Mouse (Mus musculus): Measurements from ENCODE around the gene Zg16.
A peak's percentile ranks its signal among the peaks of the same experiment; 100 is the strongest.

The Zg16 gene

GRCm38 (mm10) chr7:127020491-127020890 is 66.6 kb downstream of the Zg16 start:
- DNase-seq (ENCODE audit: low read depth): no peak

GRCm38 (mm10) chr7:127020031-127020430 is 67.1 kb downstream of the Zg16 start:
- no peak for DNase-seq (ENCODE audit: low read depth)

DNA sequence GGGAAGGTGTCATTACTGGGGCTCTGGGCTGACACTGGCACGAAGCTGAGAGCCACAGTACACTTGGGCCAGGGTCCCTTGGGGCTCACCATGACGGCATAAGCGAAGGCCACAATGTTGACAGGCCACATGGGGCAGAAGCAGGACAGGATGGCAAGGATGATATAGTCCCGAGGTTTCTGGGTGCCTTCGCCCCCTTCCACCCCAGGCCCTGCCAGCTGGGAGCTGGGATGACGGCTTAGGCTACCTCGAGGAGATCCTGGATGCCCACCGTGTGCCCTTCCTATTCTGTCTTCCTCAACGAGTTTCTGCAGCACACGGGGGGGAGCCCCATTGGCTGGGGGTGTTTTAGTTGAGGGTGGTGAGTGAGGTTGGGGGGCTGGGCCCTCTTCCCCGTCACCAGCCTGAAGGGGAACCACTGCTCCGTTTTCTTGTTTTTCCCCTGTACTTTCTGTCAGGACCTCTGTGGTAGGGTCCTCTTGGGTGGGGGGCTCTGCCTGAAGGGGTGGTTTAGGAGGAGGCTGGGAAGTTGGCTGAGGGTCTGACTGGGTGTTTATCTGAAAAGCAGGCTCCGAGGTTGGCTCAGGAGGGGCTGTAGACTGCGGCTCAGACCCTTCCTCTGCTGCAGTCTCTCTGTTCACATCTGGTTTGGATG is 67.7 kb downstream of the Zg16 start:
- DNase-seq (ENCODE audit: low read depth): no peak

GRCm38 (mm10) chr7:127018416-127019305 is 68.5 kb downstream of the Zg16 start:
- DNase-seq (ENCODE audit: low read depth): no peak

GRCm38 (mm10) chr7:127017950-127018345 is 69.2 kb downstream of the Zg16 start:
- DNase-seq (ENCODE audit: low read depth): no peak

GRCm38 (mm10) chr7:127016971-127017949 is 69.9 kb downstream of the Zg16 start, which contains the start of gene Pagr1a:
Pagr1a (minus strand) TSS chr7:127017352.
- peak; percentile 99 for DNase-seq (ENCODE audit: low read depth)

DNA sequence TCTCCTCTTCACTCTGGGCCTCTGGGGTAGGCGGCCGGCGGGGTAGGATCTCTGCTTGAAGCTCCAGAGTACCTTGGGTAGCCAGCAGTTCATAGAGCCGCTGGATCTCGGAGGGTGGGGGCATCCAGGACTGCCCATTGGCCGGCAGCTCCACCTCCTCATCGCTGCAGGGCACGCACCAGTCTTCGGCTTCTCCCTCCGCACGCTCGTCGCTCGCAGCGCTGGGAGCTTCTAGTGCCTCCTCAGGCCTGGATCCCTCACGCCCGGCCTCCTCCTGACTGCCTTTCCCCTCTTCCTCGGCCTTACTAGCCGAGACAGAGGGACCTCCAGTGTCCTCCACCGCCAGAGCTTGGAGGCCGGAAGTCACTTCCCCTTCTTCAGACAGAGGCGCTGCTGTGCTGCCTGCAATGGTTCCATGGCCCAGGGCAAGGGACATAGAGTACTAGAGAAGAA is 70.6 kb downstream of the Zg16 start:
- DNase-seq (ENCODE audit: low read depth): peak; percentile 68

DNA sequence TGATC is 70.8 kb downstream of the Zg16 start, which contains the start of gene Pagr1b:
TSS of gene Pagr1b (minus strand) at position 4 of the 5 bp plus-strand sequence.
- DNase-seq (ENCODE audit: low read depth): no peak

GRCm38 (mm10) chr7:127016081-127016480 is 71.0 kb downstream of the Zg16 start:
- DNase-seq (ENCODE audit: low read depth): peak; percentile 78

DNA sequence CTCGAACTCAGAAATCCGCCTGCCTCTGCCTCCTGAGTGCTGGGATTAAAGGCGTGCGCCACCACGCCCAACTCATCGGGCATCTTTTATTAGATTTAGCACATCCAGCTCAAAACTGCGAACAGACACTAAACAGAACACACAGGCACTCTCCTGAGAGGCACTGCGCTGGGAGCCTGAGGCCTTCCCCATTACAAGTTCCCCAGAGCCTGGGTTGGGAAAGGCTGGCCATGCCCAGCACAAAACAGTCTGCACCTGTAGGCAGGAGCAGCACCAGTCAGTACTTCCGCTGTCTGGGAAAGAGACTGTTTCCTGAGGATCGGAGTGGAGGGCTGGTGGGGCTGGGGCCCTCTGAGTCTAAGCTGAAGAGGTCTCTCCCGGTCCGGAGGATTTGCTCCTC is 72.1 kb downstream of the Zg16 start:
- DNase-seq (ENCODE audit: low read depth): no peak

- DNase-seq (ENCODE audit: low read depth): peak; percentile 86
Observed at GRCm38 (mm10) chr7:127014320-127014719, 72.8 kb downstream of the Zg16 start, which contains the start of gene Mvp. Mvp (minus strand) TSS chr7:127014621.

DNA sequence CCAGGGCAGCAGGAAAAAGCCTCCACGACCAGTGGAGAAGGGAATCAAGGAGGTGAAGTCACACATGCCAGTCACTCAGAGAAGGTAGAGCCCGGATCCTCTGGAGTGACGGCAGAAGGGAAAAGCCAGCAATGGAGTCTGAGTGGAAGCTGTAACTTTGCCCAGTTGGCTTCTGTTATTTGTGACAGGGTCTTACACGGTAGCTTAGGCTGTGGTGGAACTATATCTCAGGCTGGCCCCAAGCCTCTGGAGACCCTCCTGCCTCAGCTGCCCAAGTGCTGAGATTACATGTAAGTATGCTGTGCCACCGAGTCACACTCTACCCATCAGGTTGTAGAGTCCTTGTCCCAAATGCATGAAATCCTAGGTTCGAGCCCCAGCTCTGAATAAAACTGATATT is 73.7 kb downstream of the Zg16 start:
- DNase-seq (ENCODE audit: low read depth): no peak

DNA sequence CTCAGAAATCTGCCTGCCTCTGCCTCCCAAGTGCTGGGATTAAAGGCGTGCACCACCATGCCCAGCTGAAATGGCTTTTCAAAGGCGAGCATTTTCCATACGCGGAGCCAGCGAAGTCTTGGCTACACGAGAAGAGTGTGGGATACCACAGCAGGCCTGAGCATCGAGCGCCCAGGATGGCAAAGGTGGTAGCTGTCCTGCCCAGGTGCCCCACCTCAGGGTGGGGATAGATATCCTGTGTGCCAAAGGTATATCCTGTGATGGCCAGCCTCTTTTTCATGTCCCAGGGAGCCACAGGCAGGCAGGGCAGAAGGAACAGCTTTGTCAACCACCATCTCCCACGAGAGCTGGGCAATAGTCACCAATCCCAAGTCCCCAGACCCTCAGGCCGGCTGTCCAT is 74.3 kb downstream of the Zg16 start:
- no peak for DNase-seq (ENCODE audit: low read depth)

- DNase-seq (ENCODE audit: low read depth): no peak
Observed at GRCm38 (mm10) chr7:127012374-127012773, 74.8 kb downstream of the Zg16 start.

- no peak for DNase-seq (ENCODE audit: low read depth)
Observed at GRCm38 (mm10) chr7:127011717-127012116, 75.4 kb downstream of the Zg16 start.

DNA sequence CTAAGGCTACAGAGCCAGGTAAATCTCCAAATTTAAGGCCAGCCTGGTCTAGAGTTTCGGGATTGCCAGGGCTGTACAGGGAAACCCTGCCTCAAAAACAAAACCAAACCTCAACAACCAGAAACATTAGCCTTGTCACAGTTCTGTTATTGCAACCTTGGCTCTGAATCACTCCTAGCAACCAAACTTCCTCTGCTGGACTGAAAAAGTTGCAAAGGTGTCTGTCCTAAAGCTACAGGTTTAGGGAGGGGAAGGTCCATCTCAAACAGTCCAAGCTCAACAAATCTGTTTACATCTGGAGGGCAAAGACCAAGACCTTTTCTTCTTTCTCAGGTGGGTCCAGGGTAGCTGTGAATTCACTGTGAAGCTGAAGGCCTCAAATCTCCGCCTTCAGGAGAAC is 76.1 kb downstream of the Zg16 start:
- no peak for DNase-seq (ENCODE audit: low read depth)

- peak; percentile 30 for DNase-seq (ENCODE audit: low read depth)
Observed at GRCm38 (mm10) chr7:127009307-127010085, 77.6 kb downstream of the Zg16 start.

- DNase-seq (ENCODE audit: low read depth): peak; percentile 84
Observed at GRCm38 (mm10) chr7:127008239-127009019, 78.7 kb downstream of the Zg16 start.

GRCm38 (mm10) chr7:127007313-127008024 is 79.7 kb downstream of the Zg16 start:
- DNase-seq (ENCODE audit: low read depth): no peak

GRCm38 (mm10) chr7:127004122-127004875 is 82.8 kb downstream of the Zg16 start:
- no peak for DNase-seq (ENCODE audit: low read depth)
